Mouse (Mus musculus): ENCODE measurements around the gene Atg9a. TPM values are rescaled to one million over a fixed set of nuclear protein-coding genes. Genes with fewer than 3 reads are reported as not detected.
A peak's percentile ranks its signal among the peaks of the same experiment; 100 is the strongest.

Gene Atg9a
- total and polyA plus RNA-seq, 3 experiments = 4.4 to 15.6 (median 12.9) TPM

DNA sequence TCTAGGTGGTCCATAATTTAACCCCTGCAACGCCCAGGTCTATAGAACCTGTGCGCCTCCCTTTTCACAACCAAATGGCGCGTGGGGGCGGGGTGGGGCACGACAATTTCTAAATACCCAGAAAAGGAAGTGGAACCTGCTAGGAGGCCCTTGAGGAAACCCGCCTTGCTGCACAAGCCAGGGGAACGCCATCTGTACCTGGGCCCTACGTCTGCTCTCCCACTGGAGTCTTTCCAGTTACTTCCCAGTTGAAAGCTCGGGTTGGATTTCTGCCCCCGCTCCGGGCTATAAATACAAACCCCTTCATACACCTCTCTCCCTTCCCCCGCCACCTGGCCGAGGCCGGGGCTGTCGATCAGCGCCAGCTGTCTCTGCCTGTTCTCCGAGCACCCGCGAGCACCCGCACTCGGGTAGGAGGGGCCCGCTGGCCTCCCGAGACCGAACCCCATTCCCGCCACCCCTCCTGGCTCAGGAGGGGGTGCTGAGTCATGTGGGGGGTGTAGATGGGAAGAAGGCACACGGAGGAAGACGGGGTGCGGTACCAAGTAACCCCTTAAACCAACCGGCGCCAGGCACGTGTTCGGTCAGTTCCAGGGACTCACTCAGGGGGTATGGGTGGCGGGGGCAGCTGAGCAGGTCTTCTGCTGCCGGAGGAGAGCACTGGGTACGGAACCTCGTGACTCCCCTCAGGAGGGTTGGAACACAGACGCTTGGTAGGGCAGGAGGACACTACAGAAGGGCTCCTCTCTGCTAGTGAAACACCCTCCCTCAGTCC lies 26.4 kb upstream of the Atg9a start:
- peak overlapping the region; percentile 88 for H3K9ac ChIP-seq (ENCODE audit: insufficient read depth, low read depth)
- TF ChIP-seq EP300 (IDR thresholded peaks at IDR 0.05; ENCODE audit: low read length) (peak; percentile 54), KAT2A (IDR thresholded peaks at IDR 0.05; ENCODE audit: insufficient replicate concordance, low read length) (no peak), RAD21 (IDR thresholded peaks at IDR 0.05; ENCODE audit: low read depth, low read length) (no peak), ZMIZ1 (IDR thresholded peaks at IDR 0.05; ENCODE audit: low read depth, low read length) (no peak), GABPA (IDR thresholded peaks at IDR 0.05; ENCODE audit: insufficient replicate concordance, low read depth, low read length) (no peak), RCOR1 (conservative IDR thresholded peaks at IDR 0.05; ENCODE audit: low read depth, low read length) (peak; percentile 23; the same call in 1 of the 2 replicates), CTCF (conservative IDR thresholded peaks at IDR 0.05 in 1 of 2, IDR thresholded peaks at IDR 0.05 in 1 of 2; ENCODE audit: low read depth in 2 of 2, low read length in 2 of 2) (no peak), BHLHE40 (IDR thresholded peaks at IDR 0.05; ENCODE audit: low read depth, low read length) (peak; percentile 49; the same call in 1 of the 2 replicates), ZC3H11A (IDR thresholded peaks at IDR 0.05; ENCODE audit: low read depth, low read length) (no peak), POLR2AphosphoS2 (IDR thresholded peaks at IDR 0.05; ENCODE audit: low read depth, low read length) (no peak), ZNF384 (IDR thresholded peaks at IDR 0.05; ENCODE audit: low read depth, low read length) (no peak), ELF1 (IDR thresholded peaks at IDR 0.05; ENCODE audit: low read depth, low read length) (peak; percentile 72), CHD1 (IDR thresholded peaks at IDR 0.05; ENCODE audit: low read depth, low read length) (no peak), JUN (IDR thresholded peaks at IDR 0.05; ENCODE audit: insufficient read depth, low read depth, low read length) (no peak), SIN3A (IDR thresholded peaks at IDR 0.05; ENCODE audit: low read length) (peak; percentile 88), ZKSCAN1 (IDR thresholded peaks at IDR 0.05; ENCODE audit: borderline replicate concordance, low read depth, low read length) (no peak), ETS1 (conservative IDR thresholded peaks at IDR 0.05; ENCODE audit: low read depth, low read length) (peak; percentile 43; the same call in 1 of the 2 replicates), HCFC1 (IDR thresholded peaks at IDR 0.05; ENCODE audit: low read depth, low read length) (no peak), POLR2A (IDR thresholded peaks at IDR 0.05; ENCODE audit: low read depth, low read length) (peak; percentile 68), MEF2A (IDR thresholded peaks at IDR 0.05; ENCODE audit: borderline replicate concordance, low read depth, low read length) (peak; percentile 42; the same call in 1 of the 2 replicates), MXI1 (IDR thresholded peaks at IDR 0.05; ENCODE audit: low read depth, low read length) (peak; percentile 61; the same call in 1 of the 2 replicates), SMC3 (IDR thresholded peaks at IDR 0.05; ENCODE audit: low read depth, low read length) (no peak), NRF1 (IDR thresholded peaks at IDR 0.05; ENCODE audit: low read depth, low read length) (no peak), IRF4 (IDR thresholded peaks at IDR 0.05; ENCODE audit: low read depth, low read length) (peak; percentile 79), CHD2 (IDR thresholded peaks at IDR 0.05; ENCODE audit: low read length) (peak; percentile 79), MAZ (IDR thresholded peaks at IDR 0.05; ENCODE audit: low read depth, low read length) (peak; percentile 51; the same call in 1 of the 2 replicates), MAX (IDR thresholded peaks at IDR 0.05; ENCODE audit: low read length) (peak; percentile 6; the same call in 1 of the 2 replicates), MYC (IDR thresholded peaks at IDR 0.05; ENCODE audit: low read depth, low read length) (0 out of 2 replicates have a peak, but pooled peaks have one; percentile 50), PAX5 (IDR thresholded peaks at IDR 0.05; ENCODE audit: low read length) (no peak), MAFK (IDR thresholded peaks at IDR 0.05; ENCODE audit: insufficient replicate concordance, low read length) (no peak), TCF12 (IDR thresholded peaks at IDR 0.05; ENCODE audit: low read depth, low read length) (peak; percentile 17; the same call in 1 of the 2 replicates), TBP (conservative IDR thresholded peaks at IDR 0.05; ENCODE audit: low read depth, low read length) (0 out of 2 replicates have a peak, but pooled peaks have one; percentile 32), JUND (conservative IDR thresholded peaks at IDR 0.05; ENCODE audit: low read depth, low read length) (no peak), E2F4 (IDR thresholded peaks at IDR 0.05; ENCODE audit: insufficient replicate concordance, low read depth, low read length) (no peak), USF2 (conservative IDR thresholded peaks at IDR 0.05; ENCODE audit: low read depth, low read length) (no peak), NELFE (IDR thresholded peaks at IDR 0.05; ENCODE audit: low read depth, low read length) (no peak), USF1 (IDR thresholded peaks at IDR 0.05; ENCODE audit: low read depth, low read length) (no peak), UBTF (IDR thresholded peaks at IDR 0.05; ENCODE audit: low read depth, low read length) (peak; percentile 40; the same call in 1 of the 2 replicates)
- peak overlapping the region; percentile 86 for H3K4me2 ChIP-seq (ENCODE audit: insufficient read depth, low read depth, poor library complexity, severe bottlenecking)
- in situ Hi-C loops (cut with MboI; ENCODE audit: low pct_ligation_motif_present, low pct_unique_long_range_greater_than_20kb, low sequenced_read_pairs) (no loop called here), dilution Hi-C loops (cut with MboI; ENCODE audit: extremely low pct_ligation_motif_present, extremely low pct_unique_long_range_greater_than_20kb, low sequenced_read_pairs) (no loop called here)
- no peaks in the 10 kb centered on the region for H3K27me3 ChIP-seq (replicated peaks)
- peaks cover 2% of the 10 kb centered on the region for H3K9me3 ChIP-seq (replicated peaks; ENCODE audit: low read length)
- H3K4me3 ChIP-seq (replicated peaks in 1 of 3; ENCODE audit: low read depth in 2 of 3, low read length in 2 of 3, poor library complexity in 1 of 3) = peak overlapping the region; percentile 74 to 94 (median 88)
- H3K27ac ChIP-seq (ENCODE audit: insufficient read depth, low read depth) = peak overlapping the region; percentile 81
- DNase-seq (ENCODE audit: extremely low read depth) = peak; percentile 67
- peaks cover 35% of the 10 kb centered on the region for H3K79me2 ChIP-seq (replicated peaks; ENCODE audit: control insufficient read depth, extremely low read depth, insufficient read depth, poor library complexity, severe bottlenecking)
- H3K36me3 ChIP-seq (replicated peaks in 1 of 2; ENCODE audit: control insufficient read depth in 1 of 2, insufficient read depth in 1 of 2, low read length in 1 of 2) = peaks cover 31 to 42% of the 10 kb centered on the region in 2 experiments
- H3K4me1 ChIP-seq (ENCODE audit: control insufficient read depth in 1 of 2, insufficient read depth in 2 of 2) = peaks cover 26 to 65% of the 10 kb centered on the region in 2 experiments
